Mouse (Mus musculus): ENCODE data around the gene Dbndd2. TPM values are rescaled to one million over a fixed set of nuclear protein-coding genes. Genes with fewer than 3 reads are reported as not detected.

Gene Dbndd2
- polyA plus RNA-seq, 1 experiment, result 182 TPM

- no peak for DNase-seq (ENCODE audit: extremely low spot score in 1 of 2, low spot score in 1 of 2)
Measured at GRCm38 (mm10) chr2:164528557-164528956, 42.7 kb downstream of the Dbndd2 start.

- DNase-seq (ENCODE audit: extremely low spot score in 1 of 2, low spot score in 1 of 2), result peak; percentile 44 to 89
Measured at GRCm38 (mm10) chr2:164531169-164531568, 45.3 kb downstream of the Dbndd2 start.

- DNase-seq (ENCODE audit: extremely low spot score in 1 of 2, low spot score in 1 of 2), result no peak
Measured at GRCm38 (mm10) chr2:164534315-164534714, 48.4 kb downstream of the Dbndd2 start.

GRCm38 (mm10) chr2:164537003-164537402, 51.1 kb downstream of the Dbndd2 start:
- no peak for DNase-seq (ENCODE audit: extremely low spot score in 1 of 2, low spot score in 1 of 2)

GRCm38 (mm10) chr2:164540652-164541427, 54.9 kb downstream of the Dbndd2 start:
- DNase-seq (ENCODE audit: extremely low spot score in 1 of 2, low spot score in 1 of 2), result no peak

GRCm38 (mm10) chr2:164542132-164542531, 56.2 kb downstream of the Dbndd2 start:
- DNase-seq (ENCODE audit: extremely low spot score in 1 of 2, low spot score in 1 of 2), result peak; percentile 73 to 83

- DNase-seq (ENCODE audit: extremely low spot score in 1 of 2, low spot score in 1 of 2), result no peak
Measured at GRCm38 (mm10) chr2:164542598-164542997, 56.7 kb downstream of the Dbndd2 start.

Other genes starting within 250 kb of the Dbndd2 start
- not detected in 2 replicates for gene Svs2, start 247.6 kb upstream of the Dbndd2 start, polyA plus RNA-seq (2012; rRNA removed)
- gene Svs3b, start 229.5 kb upstream of the Dbndd2 start, polyA plus RNA-seq (2012; rRNA removed), result not detected in 2 replicates
- not detected in 2 replicates for gene Svs4, start 207.6 kb upstream of the Dbndd2 start, polyA plus RNA-seq (2012; rRNA removed)
- not detected in 2 replicates for gene Svs3a, start 196.8 kb upstream of the Dbndd2 start, polyA plus RNA-seq (2012; rRNA removed)
- not detected in 2 replicates for gene Svs6, start 169.4 kb upstream of the Dbndd2 start, polyA plus RNA-seq (2012; rRNA removed)
- not detected in 2 replicates for gene Svs5, start 153.4 kb upstream of the Dbndd2 start, polyA plus RNA-seq (2012; rRNA removed)
- gene Slpi, start 97.0 kb upstream of the Dbndd2 start, polyA plus RNA-seq (2012; rRNA removed), result 0.67 and 0.68 TPM in 2 replicates
- gene Rbpjl, start 83.0 kb upstream of the Dbndd2 start, polyA plus RNA-seq (2012; rRNA removed), result 1.7 and 1.8 TPM in 2 replicates
- 25.8 and 25.9 TPM in 2 replicates for gene Matn4, start 80.9 kb upstream of the Dbndd2 start, polyA plus RNA-seq (2012; rRNA removed)
- 45.0 and 46.5 TPM in 2 replicates for gene Sdc4, start 42.2 kb upstream of the Dbndd2 start, polyA plus RNA-seq (2012; rRNA removed)
- 58.1 and 59.1 TPM in 2 replicates for gene Sys1, start 29.1 kb upstream of the Dbndd2 start, polyA plus RNA-seq (2012; rRNA removed)
- gene Gm20458, start 25.1 kb upstream of the Dbndd2 start, polyA plus RNA-seq (2012; rRNA removed), result 9.3 and 10.0 TPM in 2 replicates
- not detected in 2 replicates for gene Trp53tg5, start 12.4 kb upstream of the Dbndd2 start, polyA plus RNA-seq (2012; rRNA removed)
- 80.6 and 84.7 TPM in 2 replicates for gene Pigt, start 11.4 kb downstream of the Dbndd2 start, polyA plus RNA-seq (2012; rRNA removed)
- 0.76 and 1.2 TPM in 2 replicates for gene Wfdc2, start 76.3 kb downstream of the Dbndd2 start, polyA plus RNA-seq (2012; rRNA removed)
- not detected in 2 replicates for gene Spint3, start 87.4 kb downstream of the Dbndd2 start, polyA plus RNA-seq (2012; rRNA removed)
- 0.12 TPM in 1 of 2 replicates, not detected in the other for gene Wfdc6a, start 99.3 kb downstream of the Dbndd2 start, polyA plus RNA-seq (2012; rRNA removed)
- not detected in 2 replicates for gene Eppin, start 107.5 kb downstream of the Dbndd2 start, polyA plus RNA-seq (2012; rRNA removed)
- gene Wfdc6b, start 127.4 kb downstream of the Dbndd2 start, polyA plus RNA-seq (2012; rRNA removed), result not detected in 2 replicates
- gene Wfdc8, start 127.5 kb downstream of the Dbndd2 start, polyA plus RNA-seq (2012; rRNA removed), result not detected in 2 replicates
- not detected in 2 replicates for gene Wfdc16, start 152.7 kb downstream of the Dbndd2 start, polyA plus RNA-seq (2012; rRNA removed)
- gene Wfdc10, start 169.9 kb downstream of the Dbndd2 start, polyA plus RNA-seq (2012; rRNA removed), result not detected in 2 replicates
- not detected in 2 replicates for gene Wfdc9, start 170.5 kb downstream of the Dbndd2 start, polyA plus RNA-seq (2012; rRNA removed)
- not detected in 2 replicates for gene Wfdc11, start 188.0 kb downstream of the Dbndd2 start, polyA plus RNA-seq (2012; rRNA removed)
- gene Wfdc13, start 199.0 kb downstream of the Dbndd2 start, polyA plus RNA-seq (2012; rRNA removed), result not detected in 2 replicates
- not detected in 2 replicates for gene Spint4, start 212.4 kb downstream of the Dbndd2 start, polyA plus RNA-seq (2012; rRNA removed)
- gene Spint5, start 229.2 kb downstream of the Dbndd2 start, polyA plus RNA-seq (2012; rRNA removed), result not detected in 2 replicates